Mouse (Mus musculus) CH12.LX (cell line): ENCODE measurements around the gene Fam222b.

ENCODE experiments used
- BHLHE40 ChIP-seq: IDR thresholded peaks from 2 replicates; pipeline ENCODE4 v1.6.1; 2011; ENCODE audit warnings: mild to moderate bottlenecking, low read depth, low read length, improper control_type of control experiment
- CTCF ChIP-seq, 2 experiments: IDR thresholded peaks in 1 of 2; conservative IDR thresholded peaks in 1 of 2; 2 replicates each; pipeline ENCODE4 v1.5.1; 2011 to 2012; ENCODE audit warnings: low read depth in 2 of 2, low read length in 2 of 2, improper control_type of control experiment in 1 of 2, inconsistent platforms in 1 of 2, mild to moderate bottlenecking in 1 of 2, moderate library complexity in 1 of 2
- E2F4 ChIP-seq: IDR thresholded peaks from 2 replicates; pipeline ENCODE4 v1.6.1; 2011; ENCODE audit warnings: low read depth, low read length, improper control_type of control experiment; ENCODE audit not compliant: insufficient replicate concordance
- EP300 ChIP-seq: IDR thresholded peaks from 2 replicates; pipeline ENCODE4 v1.6.1; 2011; ENCODE audit warnings: low read length, improper control_type of control experiment
- HCFC1 ChIP-seq: IDR thresholded peaks from 2 replicates; pipeline ENCODE4 v1.6.1; 2012; ENCODE audit warnings: low read depth, mild to moderate bottlenecking, inconsistent platforms, low read length, improper control_type of control experiment
- KAT2A ChIP-seq: IDR thresholded peaks from 2 replicates; pipeline ENCODE4 v1.6.1; 2012; ENCODE audit warnings: low read length, improper control_type of control experiment, inconsistent platforms; ENCODE audit not compliant: insufficient replicate concordance
- MAFK ChIP-seq: IDR thresholded peaks from 2 replicates; pipeline ENCODE4 v1.6.1; 2011; ENCODE audit warnings: low read length, improper control_type of control experiment; ENCODE audit not compliant: insufficient replicate concordance
- MAX ChIP-seq: IDR thresholded peaks from 2 replicates; pipeline ENCODE4 v1.6.1; 2011; ENCODE audit warnings: low read length, improper control_type of control experiment
- MYC ChIP-seq: IDR thresholded peaks from 2 replicates; pipeline ENCODE4 v1.6.1; 2011; ENCODE audit warnings: low read depth, mild to moderate bottlenecking, improper control_type of control experiment, low read length
- POLR2A ChIP-seq: IDR thresholded peaks from 2 replicates; pipeline ENCODE4 v1.6.1; 2011; ENCODE audit warnings: low read depth, mild to moderate bottlenecking, improper control_type of control experiment, low read length
- RAD21 ChIP-seq: IDR thresholded peaks from 2 replicates; pipeline ENCODE4 v1.6.1; 2011; ENCODE audit warnings: low read depth, mild to moderate bottlenecking, low read length, improper control_type of control experiment, moderate library complexity
- TCF12 ChIP-seq: IDR thresholded peaks from 2 replicates; pipeline ENCODE4 v1.6.1; 2014; ENCODE audit warnings: low read depth, mild to moderate bottlenecking, inconsistent platforms, low read length, improper control_type of control experiment
- USF1 ChIP-seq: IDR thresholded peaks from 2 replicates; pipeline ENCODE4 v1.6.1; 2014; ENCODE audit warnings: low read depth, mild to moderate bottlenecking, inconsistent platforms, low read length, improper control_type of control experiment
- ZNF384 ChIP-seq: IDR thresholded peaks from 2 replicates; pipeline ENCODE4 v1.6.1; 2012; ENCODE audit warnings: low read depth, low read length, improper control_type of control experiment, inconsistent platforms

DNA sequence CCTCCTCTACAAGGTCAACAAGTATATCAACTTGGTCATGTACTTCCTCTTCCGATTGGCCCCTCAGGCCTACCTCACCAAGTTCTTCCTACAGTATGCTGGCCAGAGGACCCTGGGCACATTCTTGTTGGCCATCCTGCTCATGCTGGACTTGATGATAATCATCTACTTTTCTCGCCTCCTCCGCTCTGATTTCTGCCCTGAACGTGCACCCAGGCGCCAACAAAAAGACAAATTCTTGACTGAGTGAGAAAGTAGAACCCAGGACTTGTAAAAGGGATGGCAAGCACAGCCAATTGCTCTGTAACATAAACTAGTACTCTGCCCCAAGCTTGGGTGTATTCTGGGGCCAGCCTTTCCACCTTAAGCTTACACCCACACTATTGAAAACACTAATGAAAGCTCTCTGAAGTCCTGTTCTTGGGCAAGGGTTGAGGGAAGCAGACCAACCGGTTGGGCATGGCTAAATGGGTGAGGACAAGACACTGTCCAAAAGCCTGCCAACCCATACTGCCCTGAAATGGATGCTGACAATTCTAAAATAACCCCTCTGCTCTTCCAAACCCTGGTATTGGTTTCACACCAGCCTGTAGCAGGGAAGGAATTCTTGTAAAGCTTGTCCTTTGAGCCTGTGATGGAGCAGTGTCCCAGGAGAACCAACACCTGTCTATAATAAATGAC lies 85.8 kb downstream of the Fam222b start:
- TF ChIP-seq RAD21, result no peak
- TF ChIP-seq MAFK, result no peak
- no peak for TF ChIP-seq CTCF (conservative IDR thresholded peaks at IDR 0.05 in 1 of 2, IDR thresholded peaks at IDR 0.05 in 1 of 2; ENCODE audit: low read depth in 2 of 2, low read length in 2 of 2)
- TF ChIP-seq MYC, result no peak
- TF ChIP-seq POLR2A, result no peak; the same call in 1 of the 2 replicates
- TF ChIP-seq TCF12, result no peak
- no peak for TF ChIP-seq E2F4
- TF ChIP-seq BHLHE40, result no peak
- no peak; the same call in 1 of the 2 replicates for TF ChIP-seq HCFC1
- no peak for TF ChIP-seq EP300
- no peak for TF ChIP-seq USF1
- TF ChIP-seq MAX, result no peak
- TF ChIP-seq ZNF384, result no peak
- TF ChIP-seq KAT2A, result no peak
